Mouse (Mus musculus) myocyte (in vitro differentiated cells): Measurements from ENCODE around the gene Otud7b.

Source experiments
- CEBPB ChIP-seq: IDR thresholded peaks from 2 replicates; pipeline ENCODE4 v1.6.1; 2011; ENCODE audit warnings: mild to moderate bottlenecking, moderate library complexity; ENCODE audit not compliant: poor library complexity, insufficient read depth, severe bottlenecking
- E2F4 ChIP-seq: IDR thresholded peaks from one replicate; pipeline ENCODE4 v1.6.1; 2011; ENCODE audit warnings: mild to moderate bottlenecking, control low read depth, moderate library complexity; ENCODE audit not compliant: insufficient read depth
- MAX ChIP-seq: IDR thresholded peaks from one replicate; pipeline ENCODE4 v1.6.1; 2011; ENCODE audit warnings: low read depth, mild to moderate bottlenecking, control low read depth
- MYOD1 ChIP-seq, 3 experiments: IDR thresholded peaks; one replicate each; pipeline ENCODE4 v1.6.1; 2011; ENCODE audit warnings: control low read depth in 2 of 3, low read depth in 2 of 3, mild to moderate bottlenecking in 2 of 3, moderate library complexity in 1 of 3; ENCODE audit not compliant: insufficient read length in 2 of 3, control insufficient read depth in 1 of 3
- MYOG ChIP-seq, 3 experiments: IDR thresholded peaks; one replicate each; pipeline ENCODE4 v1.6.1; 2011; ENCODE audit warnings: control low read depth in 2 of 3, low read depth in 2 of 3, mild to moderate bottlenecking in 2 of 3; ENCODE audit not compliant: insufficient read length in 2 of 3, control insufficient read depth in 1 of 3, insufficient read depth in 1 of 3
- POLR2A ChIP-seq: IDR thresholded peaks from one replicate; pipeline ENCODE4 v1.6.1; 2011; ENCODE audit warnings: low read depth, mild to moderate bottlenecking, control low read depth, moderate library complexity; ENCODE audit not compliant: insufficient read length
- POLR2AphosphoS2 ChIP-seq: IDR thresholded peaks from one replicate; pipeline ENCODE4 v1.6.1; 2011; ENCODE audit warnings: low read depth, control low read depth; ENCODE audit not compliant: insufficient read length
- SRF ChIP-seq: IDR thresholded peaks from one replicate; pipeline ENCODE4 v1.6.1; 2011; ENCODE audit warnings: low read depth; ENCODE audit not compliant: control insufficient read depth, insufficient read length
- TCF12 ChIP-seq: IDR thresholded peaks from one replicate; pipeline ENCODE4 v1.6.1; 2011; ENCODE audit warnings: mild to moderate bottlenecking, control low read depth; ENCODE audit not compliant: poor library complexity, insufficient read depth, severe bottlenecking
- TCF3 ChIP-seq: IDR thresholded peaks from one replicate; pipeline ENCODE4 v1.6.1; 2011; ENCODE audit warnings: low read depth, control low read depth; ENCODE audit not compliant: insufficient read length
- USF1 ChIP-seq: IDR thresholded peaks from one replicate; pipeline ENCODE4 v1.6.1; 2011; ENCODE audit warnings: low read depth, mild to moderate bottlenecking, control low read depth, moderate library complexity

DNA sequence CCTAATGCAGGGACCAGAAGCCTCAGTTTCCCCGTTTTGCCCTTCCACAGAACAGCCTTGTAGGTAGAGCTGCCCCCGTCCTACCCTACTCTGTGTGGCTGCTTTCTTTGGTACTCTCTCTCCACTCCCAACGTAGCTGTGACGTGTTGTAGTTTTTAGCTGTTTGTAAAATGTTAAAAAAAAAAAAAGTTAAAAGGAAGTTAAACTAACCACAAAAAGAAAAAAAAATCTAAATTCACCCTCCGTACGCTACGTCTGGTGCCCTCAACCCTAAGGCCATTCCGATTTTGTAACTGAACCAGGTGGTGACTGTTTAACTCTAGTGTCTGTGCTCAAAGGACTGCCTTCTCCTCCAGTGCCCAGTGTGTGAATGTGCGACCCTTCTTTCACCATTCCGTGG, 90.6 kb downstream of the Otud7b start:
- TF ChIP-seq MYOG (IDR thresholded peaks at IDR 0.05; ENCODE audit: control insufficient read depth in 1 of 3, insufficient read depth in 1 of 3, insufficient read length in 2 of 3, low read depth in 2 of 3): no peak
- no peak for TF ChIP-seq POLR2A
- no peak for TF ChIP-seq TCF12
- TF ChIP-seq USF1: no peak
- no peak for TF ChIP-seq CEBPB
- no peak for TF ChIP-seq TCF3
- TF ChIP-seq POLR2AphosphoS2: peak; percentile 47
- no peak for TF ChIP-seq E2F4
- no peak for TF ChIP-seq MAX
- no peak for TF ChIP-seq MYOD1 (IDR thresholded peaks at IDR 0.05; ENCODE audit: control insufficient read depth in 1 of 3, insufficient read length in 2 of 3, low read depth in 2 of 3)
- TF ChIP-seq SRF: no peak
